Mouse (Mus musculus): Measurements from ENCODE around the gene Phactr4. TPM values are rescaled to one million over a fixed set of nuclear protein-coding genes. Genes with fewer than 3 reads are reported as not detected.
"Not testable (repeated sequence)": the region's sequence is repeated elsewhere in the genome, so short reads cannot be mapped to it uniquely, and the experiment has no call there.

Phactr4 gene
- polyA plus RNA-seq, 1 experiment from 2014 or later, result 15.3 TPM

GRCm38 (mm10) chr4:132420471-132420870 is 1.8 kb downstream of the Phactr4 start:
- 70% methylated on average over 5 of the region's 5 CpGs for WGBS
- Histone ChIP-seq H3K4me3 (ENCODE audit: low read depth, low read length) (no peak overlapping the region), H3K9ac (replicated peaks; ENCODE audit: low read depth) (no peak overlapping the region), H3K36me3 (ENCODE audit: insufficient read depth, low read length) (no peaks in the 10 kb centered on the region), H3K9me3 (ENCODE audit: low read length) (no peaks in the 10 kb centered on the region), H3K4me2 (replicated peaks; ENCODE audit: low read depth, low read length) (peak overlapping the region; percentile 59; the same call in 1 of the 2 replicates), H3K4me1 (ENCODE audit: insufficient read depth, low read depth, low read length) (peaks cover 9% of the 10 kb centered on the region), H3K27ac (ENCODE audit: low read length) (no peak overlapping the region), H3K27me3 (replicated peaks; ENCODE audit: insufficient read depth, low read length) (no peaks in the 10 kb centered on the region)
- TF ChIP-seq CTCF (IDR thresholded peaks at IDR 0.05), result no peak
- TF ChIP-seq EP300 (IDR thresholded peaks at IDR 0.05), result no peak
- no peak for DNase-seq (ENCODE audit: low spot score)
- no peak for ATAC-seq

GRCm38 (mm10) chr4:132415966-132416365 is 6.3 kb downstream of the Phactr4 start:
- Histone ChIP-seq H3K36me3 (ENCODE audit: insufficient read depth, low read length) (no peaks in the 10 kb centered on the region), H3K27me3 (replicated peaks; ENCODE audit: insufficient read depth, low read length) (no peaks in the 10 kb centered on the region), H3K4me1 (ENCODE audit: insufficient read depth, low read depth, low read length) (peaks cover 8% of the 10 kb centered on the region), H3K4me2 (replicated peaks; ENCODE audit: low read depth, low read length) (no peak overlapping the region), H3K4me3 (ENCODE audit: low read depth, low read length) (no peak overlapping the region), H3K27ac (ENCODE audit: low read length) (peak overlapping the region; percentile 39), H3K9me3 (ENCODE audit: low read length) (no peaks in the 10 kb centered on the region), H3K9ac (replicated peaks; ENCODE audit: low read depth) (no peak overlapping the region)
- DNase-seq (ENCODE audit: low spot score) (peak; percentile 84), ATAC-seq (peak; percentile 80)
- TF ChIP-seq EP300 (IDR thresholded peaks at IDR 0.05) (no peak; the same call in 1 of the 2 replicates), CTCF (IDR thresholded peaks at IDR 0.05) (no peak)

- not testable (repeated sequence) for H3K4me2 ChIP-seq (replicated peaks; ENCODE audit: low read depth, low read length); H3K4me3 ChIP-seq (ENCODE audit: low read depth, low read length); H3K27ac ChIP-seq (ENCODE audit: low read length); H3K9ac ChIP-seq (replicated peaks; ENCODE audit: low read depth); H3K4me1 ChIP-seq (ENCODE audit: insufficient read depth, low read depth, low read length); H3K9me3 ChIP-seq (ENCODE audit: low read length); H3K27me3 ChIP-seq (replicated peaks; ENCODE audit: insufficient read depth, low read length); ATAC-seq; H3K36me3 ChIP-seq (ENCODE audit: insufficient read depth, low read length); DNase-seq (ENCODE audit: low spot score)
- 93% methylated on average over 4 of the region's 4 CpGs for WGBS
Observed at GRCm38 (mm10) chr4:132413257-132413656, 9.0 kb downstream of the Phactr4 start.

GRCm38 (mm10) chr4:132411322-132412094 is 10.8 kb downstream of the Phactr4 start:
- Histone ChIP-seq H3K4me2 (replicated peaks; ENCODE audit: low read depth, low read length) (no peak overlapping the region), H3K9me3 (ENCODE audit: low read length) (no peaks in the 10 kb centered on the region), H3K36me3 (ENCODE audit: insufficient read depth, low read length) (no peaks in the 10 kb centered on the region), H3K9ac (replicated peaks; ENCODE audit: low read depth) (no peak overlapping the region), H3K4me3 (ENCODE audit: low read depth, low read length) (no peak overlapping the region), H3K27me3 (replicated peaks; ENCODE audit: insufficient read depth, low read length) (no peaks in the 10 kb centered on the region), H3K27ac (ENCODE audit: low read length) (peak overlapping the region; percentile 43; the same call in 1 of the 2 replicates), H3K4me1 (ENCODE audit: insufficient read depth, low read depth, low read length) (no peaks in the 10 kb centered on the region)
- ATAC-seq (peak; percentile 74), DNase-seq (ENCODE audit: low spot score) (peak; percentile 92)
- TF ChIP-seq EP300 (IDR thresholded peaks at IDR 0.05) (peak; percentile 80), CTCF (IDR thresholded peaks at IDR 0.05) (peak; percentile 79)
- 45% methylated on average over 8 of the region's 8 CpGs for WGBS

GRCm38 (mm10) chr4:132409587-132410229 is 12.6 kb downstream of the Phactr4 start:
- H3K27ac ChIP-seq (ENCODE audit: low read length), result no peak overlapping the region
- H3K4me1 ChIP-seq (ENCODE audit: insufficient read depth, low read depth, low read length), result no peaks in the 10 kb centered on the region
- no peak for TF ChIP-seq EP300 (IDR thresholded peaks at IDR 0.05)
- no peak for TF ChIP-seq CTCF (IDR thresholded peaks at IDR 0.05)
- no peaks in the 10 kb centered on the region for H3K36me3 ChIP-seq (ENCODE audit: insufficient read depth, low read length)
- 76% methylated on average over 4 of the region's 4 CpGs for WGBS
- ATAC-seq, result no peak
- no peak overlapping the region for H3K4me2 ChIP-seq (replicated peaks; ENCODE audit: low read depth, low read length)
- H3K9ac ChIP-seq (replicated peaks; ENCODE audit: low read depth), result no peak overlapping the region
- H3K9me3 ChIP-seq (ENCODE audit: low read length), result no peaks in the 10 kb centered on the region
- H3K4me3 ChIP-seq (ENCODE audit: low read depth, low read length), result no peak overlapping the region
- no peak for DNase-seq (ENCODE audit: low spot score)
- no peaks in the 10 kb centered on the region for H3K27me3 ChIP-seq (replicated peaks; ENCODE audit: insufficient read depth, low read length)

- no peaks in the 10 kb centered on the region for H3K36me3 ChIP-seq (ENCODE audit: insufficient read depth, low read length)
- H3K9me3 ChIP-seq (ENCODE audit: low read length), result no peaks in the 10 kb centered on the region
- 66% methylated on average over 13 of the region's 13 CpGs for WGBS
- H3K27ac ChIP-seq (ENCODE audit: low read length), result no peak overlapping the region
- no peaks in the 10 kb centered on the region for H3K27me3 ChIP-seq (replicated peaks; ENCODE audit: insufficient read depth, low read length)
- ATAC-seq (no peak), DNase-seq (ENCODE audit: low spot score) (no peak)
- no peak overlapping the region for H3K9ac ChIP-seq (replicated peaks; ENCODE audit: low read depth)
- TF ChIP-seq CTCF (IDR thresholded peaks at IDR 0.05) (no peak), EP300 (IDR thresholded peaks at IDR 0.05) (no peak)
- H3K4me2 ChIP-seq (replicated peaks; ENCODE audit: low read depth, low read length), result no peak overlapping the region
- H3K4me1 ChIP-seq (ENCODE audit: insufficient read depth, low read depth, low read length), result no peaks in the 10 kb centered on the region
- no peak overlapping the region for H3K4me3 ChIP-seq (ENCODE audit: low read depth, low read length)
Observed at GRCm38 (mm10) chr4:132406393-132407189, 15.7 kb downstream of the Phactr4 start.

Data from lung, postnatal 0 days (tissue).